Mouse (Mus musculus): ENCODE results near the gene Zfp281. TPM values are rescaled to one million over a fixed set of nuclear protein-coding genes. Genes with fewer than 3 reads are reported as not detected.

Gene Zfp281
- total RNA-seq (2023): 10 to 100 TPM; 30.2 to 33.1 TPM

GRCm38 (mm10) chr1:136624146-136625018, at the start of gene Zfp281:
Gene Zfp281 (plus strand): TSS chr1:136624901.

Other genes with a start within 250 kb of the Zfp281 start
- 10 to 100 TPM; 19.9 to 22.9 TPM for gene Ddx59, start 209.6 kb upstream of the Zfp281 start, total RNA-seq (2023)
- under 1 TPM; 0.30 to 0.41 TPM for gene Kif14, start 158.6 kb upstream of the Zfp281 start, total RNA-seq (2023)

Measured in B cell, adult 67 days (primary cell).